Mouse (Mus musculus) small intestine, adult 10 weeks (tissue): ENCODE data around the gene Tmem62. TPM values are rescaled to one million over a fixed set of nuclear protein-coding genes. Genes with fewer than 3 reads are reported as not detected.

Source experiments
- polyA plus RNA-seq: library from polyadenylated mRNA; stranded (reverse); fragments of 350-450 nt; fragmentation: Illumina TruSeq; extraction: RNeasy Lipid Tissue Mini Kit (QIAGEN cat#74804); gene quantifications from one replicate; pipeline ENCODE4 v1.2.3, GENCODE M21; 2014; ENCODE audit warnings: low replicate concordance

Gene Tmem62
- 32.7 TPM for polyA plus RNA-seq

DNA sequence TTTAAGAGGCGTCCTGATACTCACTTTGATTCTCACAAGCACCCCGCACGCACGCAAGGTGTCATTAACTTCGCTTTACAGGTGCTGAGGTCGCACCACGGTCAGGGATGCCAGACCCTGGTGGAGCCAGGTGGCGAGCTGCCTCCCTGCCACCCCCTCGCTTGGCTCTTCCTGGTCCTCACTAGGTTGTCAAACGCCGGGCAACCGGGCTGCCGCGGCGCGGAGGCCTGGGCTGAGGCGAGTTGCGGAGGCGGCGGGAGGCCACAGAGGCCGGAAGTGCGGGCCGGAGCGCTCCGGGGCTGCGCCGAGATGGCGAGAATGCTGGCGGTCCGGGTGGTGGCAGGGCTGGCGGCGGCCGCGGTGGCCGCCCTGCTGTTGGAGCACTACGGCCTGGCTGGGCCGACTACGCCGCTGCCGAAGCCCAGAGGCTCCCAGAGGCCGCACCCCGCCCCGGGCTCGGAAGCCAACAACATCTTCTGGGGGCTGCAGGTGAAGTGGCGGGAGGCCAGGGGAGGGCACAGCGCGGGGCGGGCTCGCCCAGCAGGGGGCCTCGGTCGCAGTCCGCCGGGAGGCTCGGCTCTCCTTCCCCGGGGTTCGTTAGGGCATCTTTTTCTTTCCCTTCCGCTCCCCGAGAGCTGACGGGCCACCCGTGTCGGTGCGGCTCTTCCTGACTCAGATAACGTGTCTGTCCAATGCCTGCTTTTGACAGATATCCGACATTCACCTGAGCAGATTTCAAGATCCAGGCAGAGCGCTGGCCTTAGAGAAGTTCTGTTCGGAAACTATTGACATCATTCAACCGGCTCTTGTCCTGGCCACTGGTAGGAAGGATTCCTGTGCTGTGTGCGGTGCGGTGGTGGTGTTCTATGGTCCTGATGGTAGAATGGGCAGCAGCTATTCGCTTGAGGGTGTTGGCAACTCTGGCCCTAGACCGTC is at the start of gene Tmem62:
Tmem62 (plus strand) TSS at position 28 of the 936 bp plus-strand sequence.

DNA sequence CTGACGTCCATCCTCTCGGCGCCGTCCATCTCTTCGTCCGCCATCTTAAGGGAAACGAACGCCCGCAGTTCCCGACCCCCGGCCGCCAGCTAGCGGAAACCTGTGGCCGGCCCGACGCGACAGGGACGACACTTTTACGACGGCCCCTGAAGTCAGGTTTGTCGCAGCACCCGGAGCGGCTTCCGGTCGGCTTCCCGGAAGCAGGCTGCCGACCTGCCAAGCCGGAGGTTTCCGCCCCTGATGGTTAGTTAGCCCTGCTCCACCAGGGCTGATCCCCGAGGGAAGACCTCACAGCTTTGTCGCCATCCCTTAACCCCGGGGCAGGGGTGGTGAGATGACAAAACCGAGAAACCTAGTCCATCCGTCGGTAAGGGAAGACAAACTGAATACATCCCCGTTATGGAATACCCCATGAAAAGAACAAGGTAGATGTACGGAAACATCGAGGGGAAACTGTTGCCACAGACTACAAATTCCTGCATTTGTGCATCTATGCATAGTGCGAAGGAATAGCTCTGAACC is 6.2 kb upstream of the Tmem62 start, which contains the start of gene Ubr1:
Ubr1 (minus strand) TSS at position 157 of the 522 bp plus-strand sequence.

DNA sequence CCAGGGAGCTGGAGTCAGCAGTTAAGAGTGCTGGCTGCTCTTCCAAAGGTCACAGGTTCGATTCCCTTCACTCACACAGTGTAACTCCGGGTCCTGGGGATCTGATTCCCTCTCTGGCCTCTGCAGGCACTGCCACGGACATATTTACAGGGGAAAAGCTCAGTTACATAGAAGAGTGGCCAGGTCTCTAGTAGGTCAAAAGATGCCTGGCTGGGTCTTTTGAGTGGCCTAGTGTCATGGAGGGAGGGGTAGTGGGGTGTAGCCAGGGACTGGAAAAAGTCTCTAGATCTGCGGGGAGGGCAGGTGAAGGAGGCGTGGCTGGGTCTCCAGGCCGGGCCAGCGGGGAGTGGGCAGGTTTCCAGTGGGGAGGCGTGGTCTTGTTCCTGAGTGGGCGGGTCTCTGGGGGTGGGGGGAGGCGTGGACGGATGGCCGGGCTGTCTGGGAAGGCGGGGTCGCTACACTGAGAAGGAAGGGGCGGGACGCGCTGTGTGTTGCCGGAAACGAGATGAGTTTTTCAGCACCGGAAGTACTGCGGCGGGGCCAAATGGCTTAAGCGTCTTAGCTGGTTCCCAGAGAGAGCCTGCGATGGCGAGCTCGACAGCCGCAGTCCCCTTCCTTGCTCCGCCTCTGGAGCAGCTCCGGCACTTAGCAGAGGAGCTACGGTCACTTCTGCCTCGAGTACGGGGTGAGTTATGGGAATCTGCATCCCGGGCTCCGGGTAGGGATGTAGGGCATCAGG is 31.3 kb downstream of the Tmem62 start, which contains the start of gene Ccndbp1:
Ccndbp1 (plus strand) TSS at position 479 of the 739 bp plus-strand sequence.

DNA sequence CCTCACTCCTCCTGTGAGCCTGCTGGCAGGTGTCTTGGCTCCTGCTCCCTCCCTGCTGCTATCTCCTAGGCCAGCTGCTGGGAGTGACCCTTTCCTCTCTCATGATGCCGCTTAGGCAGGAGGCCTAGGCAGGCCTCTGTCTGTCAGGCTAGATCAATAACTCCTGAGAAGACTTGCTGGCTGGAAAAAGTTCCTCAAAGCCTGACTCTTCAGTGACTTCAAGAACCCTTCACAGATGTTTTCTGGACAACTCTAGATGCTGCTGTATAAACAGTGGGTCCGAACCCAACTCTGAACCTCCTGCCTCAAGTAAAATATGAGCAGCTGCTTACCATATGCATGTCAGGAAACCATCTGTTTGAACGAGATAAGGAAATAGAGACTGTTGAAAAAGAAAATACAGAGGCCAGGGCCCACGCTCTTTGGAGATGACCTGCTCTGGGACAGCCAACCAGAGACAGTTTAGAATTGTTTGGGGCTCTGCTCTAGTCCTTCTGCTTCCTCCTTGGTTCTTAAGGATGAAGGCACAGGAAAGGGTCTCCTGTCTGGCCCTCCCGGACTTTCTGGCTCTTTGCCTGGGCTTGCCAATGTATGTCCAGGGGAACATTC is 60.0 kb downstream of the Tmem62 start, which contains the start of gene Epb42:
Epb42 (minus strand) TSS at position 340 of the 609 bp plus-strand sequence.

Other genes with a start within 250 kb of the Tmem62 start
- 2.3 TPM for gene Cdan1, start 126.9 kb upstream of the Tmem62 start, polyA plus RNA-seq
- gene Ttbk2, start 126.4 kb upstream of the Tmem62 start, polyA plus RNA-seq = 7.6 TPM
- gene Ubr1, start 6.3 kb upstream of the Tmem62 start, polyA plus RNA-seq = 21.6 TPM
- gene Ccndbp1, start 31.4 kb downstream of the Tmem62 start, polyA plus RNA-seq = 36.2 TPM
- 1.8 TPM for gene Epb42, start 60.1 kb downstream of the Tmem62 start, polyA plus RNA-seq
- gene Tgm5, start 108.8 kb downstream of the Tmem62 start, polyA plus RNA-seq = not detected
- not detected for gene Tgm7, start 132.8 kb downstream of the Tmem62 start, polyA plus RNA-seq
- 21.5 TPM for gene Adal, start 163.4 kb downstream of the Tmem62 start, polyA plus RNA-seq
- gene Lcmt2, start 163.6 kb downstream of the Tmem62 start, polyA plus RNA-seq = 2.7 TPM
- 76.0 TPM for gene Tubgcp4, start 193.6 kb downstream of the Tmem62 start, polyA plus RNA-seq
- 23.1 TPM for gene Zscan29, start 194.1 kb downstream of the Tmem62 start, polyA plus RNA-seq